Mouse (Mus musculus): ENCODE measurements around the gene Osgepl1. TPM values are rescaled to one million over a fixed set of nuclear protein-coding genes. Genes with fewer than 3 reads are reported as not detected.

Osgepl1 gene
- 4.7 TPM for polyA plus RNA-seq (2015; fragmentation: Illumina TruSeq; extraction: RNeasy Lipid Tissue Mini Kit (QIAGEN cat#74804); ENCODE audit: insufficient read depth, low read depth, low replicate concordance)

DNA sequence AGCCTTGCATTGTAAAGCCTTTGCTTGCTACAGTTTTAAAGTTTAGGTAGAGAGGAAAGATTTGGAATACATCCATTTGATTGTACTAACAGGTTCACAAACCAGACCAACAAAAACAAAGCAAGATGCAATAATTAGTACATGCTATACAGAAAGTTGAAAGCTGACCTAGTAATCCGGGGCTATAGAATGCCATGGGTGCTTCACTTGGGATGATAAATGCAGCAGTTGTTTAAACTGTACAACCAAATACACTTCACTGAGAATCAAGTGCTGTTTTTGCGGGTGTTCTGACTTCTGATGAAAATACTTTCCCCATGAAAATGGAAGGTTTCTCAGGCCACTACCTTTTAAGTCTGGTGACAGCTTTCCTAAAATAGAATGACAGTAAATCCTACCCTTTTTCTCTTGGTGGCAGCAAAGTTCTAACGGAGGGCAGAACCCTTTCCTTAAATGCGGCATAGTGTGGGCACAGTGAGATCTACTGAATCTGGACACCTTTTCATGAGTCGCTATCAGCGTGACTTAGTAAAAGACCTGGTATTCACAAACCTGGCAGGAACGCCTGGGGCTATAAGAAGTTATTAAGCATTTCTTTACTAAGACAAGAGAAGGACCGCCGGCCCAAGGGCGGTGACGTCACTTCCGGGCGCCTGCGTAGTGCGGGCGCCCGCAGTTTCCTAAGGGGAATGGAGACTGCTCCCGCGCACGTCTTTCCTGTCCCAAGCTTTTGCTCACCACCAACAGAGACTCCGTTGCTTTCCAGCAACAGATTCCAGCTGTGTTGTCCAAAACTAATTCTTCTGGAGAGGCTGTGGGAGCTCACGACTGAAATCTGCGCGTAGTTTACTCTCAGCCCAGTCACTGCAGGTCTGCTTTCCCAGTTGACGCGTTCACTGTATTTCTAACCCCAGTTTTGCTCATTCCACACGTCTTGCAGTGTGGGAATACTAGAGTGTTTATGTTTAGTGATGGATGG is at the start of gene Osgepl1:
Osgepl1 (plus strand) TSS at position 636 of the 979 bp plus-strand sequence.

DNA sequence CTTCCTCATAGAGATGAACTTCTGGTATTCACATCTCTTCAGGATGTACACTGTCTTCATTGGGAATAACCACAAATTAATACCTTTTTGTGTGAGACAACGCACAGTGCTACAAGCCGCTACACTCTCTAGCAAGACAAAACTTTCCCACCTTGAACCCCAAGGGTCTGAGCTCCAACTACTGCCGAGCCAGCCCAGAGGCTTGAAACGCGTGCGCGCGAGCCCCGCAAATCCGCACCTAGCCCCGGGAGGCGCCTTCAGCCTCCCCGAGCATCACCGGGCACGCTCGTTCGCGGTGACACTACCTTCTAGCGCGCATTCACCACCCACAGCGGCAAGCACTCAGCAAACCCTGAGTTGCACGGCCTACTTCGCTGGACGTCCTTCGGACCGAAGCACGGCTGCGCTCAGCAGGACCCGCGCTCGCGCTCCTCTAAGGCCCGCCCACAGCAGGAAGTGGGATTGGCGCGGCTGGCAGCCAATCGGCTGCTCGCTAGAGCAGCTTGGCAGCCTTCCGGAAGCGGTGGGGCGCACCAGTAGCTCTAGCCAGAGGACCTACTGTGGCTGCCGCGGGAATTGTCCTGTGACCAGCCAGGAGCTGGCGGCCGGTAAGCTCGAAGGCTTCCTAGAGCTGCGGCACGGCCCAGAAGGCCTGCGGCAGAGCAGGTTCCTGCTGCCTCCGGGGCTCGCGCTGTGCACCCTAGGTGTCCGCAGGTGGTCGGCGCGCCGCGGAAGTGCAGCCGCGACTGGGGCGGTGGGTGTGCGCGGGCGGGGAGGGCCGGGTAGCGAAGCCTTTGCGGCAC is 16.6 kb upstream of the Osgepl1 start, which contains the start of the genes Pms1, Ormdl1 and Gm28778:
Pms1 (minus strand) TSS at position 438 of the 803 bp plus-strand sequence.
Ormdl1 (plus strand) TSS at position 515 of the 803 bp plus-strand sequence.
Gm28778 (plus strand) TSS at position 531 of the 803 bp plus-strand sequence.

DNA sequence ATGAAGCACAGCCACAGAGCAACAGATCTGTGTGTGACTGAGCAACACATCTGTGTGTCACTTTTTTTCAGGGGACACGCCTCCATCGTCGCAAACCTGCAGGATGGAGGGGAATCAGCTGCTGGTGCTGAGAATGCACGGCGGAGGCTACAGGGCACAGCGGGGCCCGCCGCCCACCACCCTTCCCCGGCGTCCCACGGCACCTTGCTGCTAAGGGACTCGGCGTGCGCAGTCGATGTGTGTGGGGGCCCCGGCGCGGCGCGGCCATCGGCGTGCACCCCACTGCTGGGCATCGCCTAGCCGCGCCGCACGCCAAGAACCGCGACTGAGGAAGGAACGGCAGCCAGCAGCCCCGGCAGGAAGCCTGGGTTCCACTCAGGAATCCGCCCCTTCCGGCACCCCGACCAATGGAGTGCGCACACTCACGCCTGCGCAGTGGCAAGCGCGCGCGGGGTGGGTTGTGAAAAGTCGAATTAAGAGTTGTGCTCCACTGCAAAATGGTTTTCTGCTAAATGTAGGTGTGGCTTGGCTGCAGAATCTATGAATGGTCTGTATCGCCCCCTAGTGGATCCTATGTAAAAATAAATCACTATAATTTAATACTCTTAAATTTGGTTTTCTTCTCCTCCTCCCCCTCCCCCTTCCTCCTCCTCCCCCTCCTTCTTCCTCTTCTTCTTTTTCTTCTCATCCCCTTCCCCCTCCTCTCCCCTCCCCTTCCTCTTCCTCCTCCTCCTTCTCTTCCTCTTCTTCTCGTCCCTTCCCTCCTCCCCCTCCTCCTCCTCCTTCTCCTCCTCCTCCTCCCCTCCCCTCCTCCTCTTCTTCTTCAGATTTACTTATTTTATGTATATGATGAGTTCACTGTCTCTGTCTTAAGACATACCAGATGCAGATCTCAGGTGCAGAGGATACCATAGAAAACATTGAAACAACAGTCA is 39.2 kb downstream of the Osgepl1 start, which contains the start of the genes Asdurf, Gm28551 and Asnsd1:
Asdurf (minus strand) TSS at position 293 of the 935 bp plus-strand sequence.
Gm28551 (minus strand) TSS at position 341 of the 935 bp plus-strand sequence.
Asnsd1 (minus strand) TSS at position 426 of the 935 bp plus-strand sequence.

Other genes with a start within 250 kb of the Osgepl1 start
- gene 1700019A02Rik, start 126.0 kb upstream of the Osgepl1 start, polyA plus RNA-seq (2015; fragmentation: Illumina TruSeq; extraction: RNeasy Lipid Tissue Mini Kit (QIAGEN cat#74804); ENCODE audit: insufficient read depth, low read depth, low replicate concordance): not detected
- gene Pms1, start 16.6 kb upstream of the Osgepl1 start, polyA plus RNA-seq (2015; fragmentation: Illumina TruSeq; extraction: RNeasy Lipid Tissue Mini Kit (QIAGEN cat#74804); ENCODE audit: insufficient read depth, low read depth, low replicate concordance): 0.59 TPM
- gene Ormdl1, start 16.5 kb upstream of the Osgepl1 start, polyA plus RNA-seq (2015; fragmentation: Illumina TruSeq; extraction: RNeasy Lipid Tissue Mini Kit (QIAGEN cat#74804); ENCODE audit: insufficient read depth, low read depth, low replicate concordance): 2.3 TPM
- gene Gm28778, start 16.5 kb upstream of the Osgepl1 start, polyA plus RNA-seq (2015; fragmentation: Illumina TruSeq; extraction: RNeasy Lipid Tissue Mini Kit (QIAGEN cat#74804); ENCODE audit: insufficient read depth, low read depth, low replicate concordance): not detected
- not detected for gene Asdurf, start 39.0 kb downstream of the Osgepl1 start, polyA plus RNA-seq (2015; fragmentation: Illumina TruSeq; extraction: RNeasy Lipid Tissue Mini Kit (QIAGEN cat#74804); ENCODE audit: insufficient read depth, low read depth, low replicate concordance)
- not detected for gene Gm28551, start 39.0 kb downstream of the Osgepl1 start, polyA plus RNA-seq (2015; fragmentation: Illumina TruSeq; extraction: RNeasy Lipid Tissue Mini Kit (QIAGEN cat#74804); ENCODE audit: insufficient read depth, low read depth, low replicate concordance)
- 16.4 TPM for gene Asnsd1, start 39.1 kb downstream of the Osgepl1 start, polyA plus RNA-seq (2015; fragmentation: Illumina TruSeq; extraction: RNeasy Lipid Tissue Mini Kit (QIAGEN cat#74804); ENCODE audit: insufficient read depth, low read depth, low replicate concordance)

Data from pancreas, adult 10 weeks (tissue).